Comparison of ENCODE assay signal across 23 mouse cellular contexts in genomic region chr5:38288476-38288875, GRCm38 (mm10). TPM values are rescaled to one million over a fixed set of nuclear protein-coding genes. Genes with fewer than 3 reads are reported as not detected.
"Had no signal": no experiment of that assay in that cellular context is flagged by ENCODE, and none has a peak within 500 bp of the region (broad histone marks: within the 10 kb centered on the region; RNA-seq: fewer than 3 reads in every experiment).

No protein-coding gene starts in this region.

- H3K27ac ChIP-seq: neural tube, embryonic 13.5 days; neural tube, embryonic 15.5 days; stomach, embryonic 15.5 days; stomach, postnatal 0 days had no signal

- H3K4me1 ChIP-seq: neural tube, embryonic 13.5 days; neural tube, embryonic 15.5 days; stomach, embryonic 15.5 days had no signal

- H3K27me3 ChIP-seq: neural tube, embryonic 13.5 days; neural tube, embryonic 15.5 days; stomach, embryonic 15.5 days had no signal

- H3K36me3 ChIP-seq: neural tube, embryonic 13.5 days; neural tube, embryonic 15.5 days; stomach, embryonic 15.5 days had no signal

- H3K4me3 ChIP-seq: neural tube, embryonic 13.5 days; neural tube, embryonic 15.5 days; stomach, embryonic 15.5 days had no signal

- DNase-seq: retina, postnatal 1 day; right cerebral cortex, adult 18-20 months; right cerebral cortex, postnatal 14 days; right cerebral cortex, postnatal 25 days; right cerebral cortex, postnatal 4 days; spleen, adult 18-20 months; thymus, adult 18-20 months; thymus, adult 2 months; thymus, postnatal 14 days; thymus, postnatal 25 days; thymus, postnatal 36 days; thymus, postnatal 4 days had no signal

- H3K9ac ChIP-seq: neural tube, embryonic 13.5 days; neural tube, embryonic 15.5 days; stomach, embryonic 15.5 days had no signal

RNA-seq across cellular contexts. Expression of gene Otop1, which starts 12.7 kb away (rescaled TPM):
- total RNA-seq: neutrophil, adult 5-6 weeks had no signal
- polyA plus RNA-seq: neural tube, embryonic 13.5 days; neural tube, embryonic 14.5 days; small intestine, adult 2 months; stomach, embryonic 14.5 days; stomach, embryonic 15.5 days; stomach, embryonic 16.5 days had no signal

RNA-seq across cellular contexts. Expression of gene Drd5, which starts 30.7 kb away (rescaled TPM):
- total RNA-seq: neutrophil, adult 5-6 weeks had no signal
- polyA plus RNA-seq: small intestine, adult 2 months; stomach, embryonic 14.5 days; stomach, embryonic 15.5 days; stomach, embryonic 16.5 days; stomach, postnatal 0 days; testis, adult 2 months; urinary bladder, adult 2 months had no signal
